Mouse (Mus musculus): ENCODE measurements around the gene Ghdc.

The Ghdc gene

DNA sequence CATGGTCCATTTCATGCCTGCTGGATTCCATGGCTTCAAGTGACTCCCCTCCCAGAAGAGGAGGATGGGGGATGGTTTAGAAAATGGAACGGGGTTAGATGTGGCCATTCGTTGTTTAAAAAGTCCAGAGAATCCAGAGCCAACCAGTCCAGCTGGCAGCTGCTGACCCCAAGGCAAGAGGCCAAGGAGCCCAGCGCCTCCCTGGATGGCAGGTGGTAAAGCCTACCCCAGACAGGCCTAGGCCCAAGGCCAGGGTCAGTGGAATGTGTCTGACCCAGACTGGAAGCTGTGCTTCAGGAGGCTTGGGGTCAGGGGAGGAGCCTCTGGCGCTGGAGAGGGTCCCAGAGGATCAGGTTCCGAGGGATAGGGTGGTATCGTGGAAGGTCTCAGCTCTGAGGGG, 29.4 kb downstream of the Ghdc start:
- DNase-seq, result peak in 1 of 2 experiments; percentile 45

DNA sequence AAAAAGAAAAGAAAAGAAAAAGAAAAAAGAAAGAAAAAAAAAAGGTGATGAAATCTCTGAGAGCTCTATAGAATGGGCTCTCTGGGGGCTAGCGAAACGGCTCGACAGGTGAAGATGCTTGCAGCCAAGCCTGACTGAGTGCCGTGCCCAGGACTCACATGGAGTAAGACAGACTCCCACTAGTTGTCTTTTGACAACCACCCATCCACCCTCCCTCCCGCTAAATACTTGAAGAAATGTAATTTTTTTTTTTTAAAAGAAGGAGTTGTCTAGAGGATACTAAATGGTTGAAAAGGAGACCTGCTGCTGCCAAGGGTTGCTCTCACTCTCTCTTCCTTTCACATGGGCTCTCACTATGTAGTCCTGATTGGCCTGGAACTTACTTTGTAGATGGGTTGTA, 32.0 kb downstream of the Ghdc start:
- no peak for DNase-seq

DNA sequence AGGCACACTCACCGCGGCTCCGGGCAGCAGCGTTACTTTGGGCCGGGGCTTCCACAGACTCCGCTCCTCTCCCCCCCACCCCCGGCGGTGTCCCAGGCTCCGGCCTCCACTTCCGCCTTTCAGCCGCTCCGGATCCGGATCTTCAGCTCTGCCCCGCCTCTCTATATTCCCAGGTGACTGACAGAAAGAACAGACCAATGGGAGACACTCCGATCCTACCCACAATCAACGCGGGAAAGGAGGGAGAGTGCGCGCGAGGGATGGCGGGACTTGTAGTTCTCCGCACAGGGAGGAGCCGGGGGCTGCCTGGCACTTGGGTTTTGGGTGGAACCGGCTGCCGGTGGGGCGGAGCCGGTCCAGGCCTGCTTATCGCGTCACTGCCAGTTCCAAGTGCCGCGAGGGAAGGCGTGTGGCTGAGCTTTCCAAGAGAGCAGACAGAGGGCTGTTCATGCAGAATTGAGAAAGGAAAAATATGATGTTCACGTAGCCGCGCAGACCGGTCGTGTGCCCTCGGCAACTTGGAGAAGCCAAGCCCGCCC, 32.6 kb downstream of the Ghdc start, which contains the start of gene Rab5c:
Gene Rab5c, minus strand, starts transcription at position 150 of the 539 bp plus-strand sequence.
- peak; percentile 98 for DNase-seq

DNA sequence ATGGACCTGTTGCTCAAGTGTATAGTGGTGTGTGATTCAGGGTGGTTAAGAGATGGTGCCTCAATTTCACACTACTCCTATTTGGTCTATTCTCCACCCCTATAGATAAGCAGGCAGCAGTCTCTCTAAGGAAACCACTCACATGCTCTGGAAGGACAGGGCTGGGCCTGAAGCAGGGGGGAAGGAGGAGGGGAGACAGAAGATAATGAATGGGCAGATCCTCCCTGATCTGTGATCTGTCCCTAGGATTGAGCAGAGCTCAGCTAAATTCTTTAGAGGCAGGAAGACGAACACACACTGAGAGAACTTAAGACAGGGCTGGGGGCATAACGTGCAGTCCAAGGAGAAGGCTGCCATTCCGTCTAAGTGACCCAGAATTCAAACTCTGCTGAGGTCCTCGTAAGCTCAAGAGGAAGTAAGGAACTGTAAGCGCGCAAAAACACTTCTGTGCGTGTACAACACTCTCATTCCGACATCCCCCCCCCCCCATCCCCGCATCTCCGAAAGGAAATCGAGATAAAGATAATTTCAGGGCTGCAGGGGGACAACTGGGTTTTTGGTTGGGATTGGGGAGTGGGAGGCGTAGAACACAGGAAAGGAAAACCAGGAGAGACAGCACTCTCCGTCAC, 33.5 kb downstream of the Ghdc start:
- no peak for DNase-seq

DNA sequence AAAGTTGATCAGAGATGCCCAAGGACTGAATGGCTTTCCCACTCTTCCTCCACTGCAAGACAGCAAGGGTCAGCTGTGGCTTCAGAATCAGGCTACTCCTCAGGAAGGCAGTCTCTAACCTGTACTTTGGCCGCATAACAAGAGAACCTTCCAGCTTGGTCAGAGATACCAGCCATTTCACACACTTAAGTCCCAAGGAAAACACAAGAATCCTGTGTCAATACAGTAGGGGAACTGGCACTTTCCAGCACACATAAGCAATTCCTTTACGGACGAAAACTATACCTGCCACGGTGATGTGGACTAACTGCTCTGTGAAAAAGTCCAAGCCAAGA, 34.0 kb downstream of the Ghdc start:
- no peak for DNase-seq

DNA sequence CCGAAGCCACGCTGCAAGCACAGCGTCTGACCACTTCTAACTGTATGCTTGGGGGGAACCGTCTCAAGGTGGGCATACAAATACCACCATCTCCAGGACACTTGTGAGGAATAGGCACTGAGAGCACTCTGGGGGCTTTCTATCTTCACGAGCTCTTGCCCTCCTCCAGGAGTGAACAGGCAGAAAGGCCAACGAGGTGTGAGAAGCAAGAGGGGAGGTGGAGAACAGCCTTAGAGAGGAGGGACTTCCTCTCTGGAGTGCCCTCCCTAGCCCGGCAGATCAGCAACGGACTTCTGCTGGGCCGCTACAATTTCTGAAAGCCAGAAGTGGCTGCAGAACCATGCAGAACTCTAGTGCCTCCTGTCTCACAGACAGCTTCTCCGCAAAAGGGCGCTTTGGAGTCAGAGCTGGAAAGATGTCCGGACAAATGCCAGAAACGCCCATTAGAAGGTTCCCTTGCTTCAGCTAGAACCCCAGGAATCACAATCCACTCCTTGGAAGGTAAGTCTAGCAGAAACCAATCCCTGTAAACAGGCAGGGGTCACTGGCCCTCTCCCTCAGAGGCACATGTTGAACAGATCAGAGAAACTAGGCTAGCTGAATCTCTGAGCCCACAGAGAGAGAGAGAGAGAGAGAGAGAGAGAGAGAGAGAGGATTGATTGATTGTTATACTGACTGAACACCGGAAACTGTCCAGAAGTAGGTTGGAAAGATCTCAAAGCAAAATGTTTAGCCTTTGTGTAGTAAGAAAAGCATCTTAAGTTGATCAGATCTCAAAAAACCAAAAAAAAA, 34.6 kb downstream of the Ghdc start:
- DNase-seq, result no peak

DNA sequence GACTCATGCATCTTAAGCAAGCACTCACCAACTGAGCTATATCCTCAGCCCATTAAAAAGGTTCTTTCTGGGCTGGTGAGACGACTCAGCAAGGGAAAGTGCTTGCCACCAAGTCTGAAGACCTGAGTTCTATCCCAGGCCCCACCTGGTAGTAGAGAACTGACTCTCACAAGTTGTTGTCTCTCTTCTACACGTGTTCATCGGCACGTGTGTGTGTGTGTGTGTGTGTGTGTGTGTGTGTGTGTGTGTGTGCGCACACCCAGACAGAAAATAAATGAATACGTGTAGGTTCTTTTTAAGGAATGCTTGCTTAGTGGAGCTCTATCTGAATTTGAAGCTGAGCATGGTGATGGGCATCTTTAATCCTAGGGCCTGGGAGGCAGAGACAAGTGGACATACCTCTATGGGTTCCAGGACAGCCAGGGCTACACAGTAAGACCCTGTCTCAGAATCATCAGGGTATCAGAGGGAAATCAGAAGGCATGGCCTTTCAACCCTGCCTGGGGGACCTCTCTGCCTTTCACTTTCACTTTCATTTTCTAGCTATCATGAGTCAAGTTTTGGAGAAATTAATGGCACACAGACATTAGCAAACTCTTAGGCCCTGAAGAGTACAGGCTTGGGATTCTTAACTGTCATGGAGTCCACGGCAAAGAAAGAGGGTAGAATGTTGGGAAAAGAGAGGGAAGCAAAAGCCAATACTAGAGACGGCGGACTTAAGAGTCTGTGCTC, 35.5 kb downstream of the Ghdc start:
- DNase-seq, result no peak

DNA sequence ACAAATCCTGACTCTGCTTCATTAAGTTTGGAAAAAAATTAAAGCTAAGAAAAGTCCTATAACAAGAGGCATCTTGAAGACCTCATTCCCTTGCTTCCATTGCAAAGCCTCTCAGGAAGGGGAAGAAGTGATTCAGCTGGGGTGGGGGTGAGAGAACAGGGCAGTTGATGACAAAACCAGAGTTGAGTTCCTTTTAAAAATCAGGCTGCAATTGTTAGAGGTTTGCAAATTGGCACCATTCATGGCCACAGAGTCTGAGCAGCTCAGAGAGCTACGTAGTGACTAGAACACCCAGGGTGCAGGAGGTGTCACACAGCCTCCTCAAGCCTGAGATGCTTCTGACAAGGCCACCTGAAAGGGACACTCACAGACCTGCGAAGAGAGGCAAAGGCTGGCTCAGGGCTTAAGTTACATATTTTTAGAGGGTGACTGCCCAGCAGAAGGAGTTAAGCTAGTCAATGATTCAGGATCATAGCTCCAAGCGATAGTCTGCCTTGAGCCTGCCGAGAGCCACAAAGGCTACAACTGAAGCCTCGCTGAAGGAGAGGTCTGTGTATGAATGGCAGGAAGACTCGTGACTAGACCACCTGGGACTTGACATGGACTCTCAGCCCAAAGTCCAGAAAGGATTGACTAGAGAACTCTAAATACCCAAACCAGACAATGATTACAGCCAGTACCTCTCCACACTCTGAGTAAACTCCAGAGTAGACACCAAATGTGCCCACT, 40.1 kb downstream of the Ghdc start:
- DNase-seq, result no peak

DNA sequence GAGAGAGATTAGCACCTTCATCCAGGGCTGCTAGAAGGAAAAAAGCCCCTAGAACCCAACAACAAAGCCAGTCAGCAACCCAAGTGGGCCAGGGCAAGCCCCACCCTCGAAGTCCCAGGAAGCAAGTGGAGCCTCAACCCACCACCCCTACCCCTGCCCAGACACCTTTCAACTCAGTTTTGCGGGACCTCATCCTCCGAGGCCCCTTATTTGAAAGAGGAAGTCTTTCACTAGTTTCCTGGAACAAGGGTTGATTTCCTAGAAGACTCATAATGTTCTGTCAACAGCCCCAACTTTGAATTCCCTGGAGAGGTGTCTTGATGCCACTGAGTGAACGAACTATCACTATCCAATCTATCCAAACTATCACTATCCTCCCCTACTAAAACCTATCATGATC, 40.8 kb downstream of the Ghdc start:
- no peak for DNase-seq

DNA sequence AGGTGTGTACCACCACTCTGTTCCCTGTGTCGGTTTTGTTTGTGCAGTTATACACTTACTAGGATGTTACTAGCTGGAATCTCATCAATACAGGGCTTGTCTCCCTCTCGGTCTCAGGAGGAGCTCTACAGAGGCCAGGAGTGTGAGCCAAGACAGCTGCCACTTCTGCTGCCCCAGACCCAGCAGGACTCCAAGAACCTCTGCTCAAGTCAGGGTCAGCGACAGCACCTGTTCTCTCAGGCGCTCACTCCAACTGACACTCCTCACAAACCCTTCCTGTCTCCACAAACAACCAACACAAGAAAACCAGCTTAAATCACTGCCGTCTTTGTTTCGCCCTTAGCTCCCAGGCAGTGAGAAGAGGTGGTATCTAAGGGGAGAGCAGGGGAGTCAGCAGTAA, 42.2 kb downstream of the Ghdc start:
- no peak for DNase-seq

DNA sequence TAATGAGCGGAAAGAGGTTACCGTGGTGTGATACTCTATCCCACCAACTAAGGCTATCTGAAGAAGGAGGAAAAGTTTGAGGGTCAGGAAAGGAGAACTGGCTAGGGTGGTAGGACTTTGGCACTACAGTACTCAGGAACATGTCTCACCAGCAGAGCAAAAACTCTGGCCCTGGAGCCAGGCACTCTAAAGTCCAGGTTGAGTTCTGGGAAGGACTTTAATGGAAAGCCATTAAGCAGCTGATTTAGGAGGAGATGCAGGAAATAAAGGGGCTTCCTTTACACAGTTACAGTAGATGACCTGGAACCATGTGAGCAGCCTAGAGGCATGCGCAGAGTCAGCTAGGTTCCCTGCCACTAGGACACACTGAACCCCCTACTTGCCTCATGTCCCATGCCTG, 43.6 kb downstream of the Ghdc start:
- no peak for DNase-seq

DNA sequence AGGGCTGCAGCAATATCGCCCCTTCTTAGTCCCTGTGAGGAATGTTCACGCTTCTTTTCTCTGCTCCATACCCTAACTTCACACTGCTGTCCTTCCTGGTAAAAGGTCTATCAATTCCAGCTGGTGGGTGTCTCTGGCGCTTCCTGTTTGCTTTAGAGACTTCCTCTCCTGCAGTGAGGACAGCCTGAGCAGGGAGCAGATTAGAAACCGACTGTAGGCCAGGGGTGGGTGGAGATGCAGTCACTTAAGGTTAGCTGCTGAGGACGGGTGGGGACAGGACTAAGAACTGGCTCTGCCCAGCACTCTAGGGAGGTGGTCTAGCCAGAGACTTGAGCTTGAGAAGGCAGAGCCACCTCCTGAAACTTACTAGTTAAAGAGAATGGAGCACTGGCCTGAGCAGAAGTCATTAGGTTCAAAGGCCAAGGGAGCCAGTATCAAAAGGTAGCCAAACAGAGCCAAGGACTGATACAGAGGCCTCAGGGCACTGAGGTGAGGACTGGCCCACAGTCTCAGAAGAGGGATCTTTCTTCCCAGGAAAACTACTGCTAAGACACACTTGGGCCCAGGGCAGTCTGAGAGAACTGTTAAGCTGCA, 45.7 kb downstream of the Ghdc start:
- no peak for DNase-seq

DNA sequence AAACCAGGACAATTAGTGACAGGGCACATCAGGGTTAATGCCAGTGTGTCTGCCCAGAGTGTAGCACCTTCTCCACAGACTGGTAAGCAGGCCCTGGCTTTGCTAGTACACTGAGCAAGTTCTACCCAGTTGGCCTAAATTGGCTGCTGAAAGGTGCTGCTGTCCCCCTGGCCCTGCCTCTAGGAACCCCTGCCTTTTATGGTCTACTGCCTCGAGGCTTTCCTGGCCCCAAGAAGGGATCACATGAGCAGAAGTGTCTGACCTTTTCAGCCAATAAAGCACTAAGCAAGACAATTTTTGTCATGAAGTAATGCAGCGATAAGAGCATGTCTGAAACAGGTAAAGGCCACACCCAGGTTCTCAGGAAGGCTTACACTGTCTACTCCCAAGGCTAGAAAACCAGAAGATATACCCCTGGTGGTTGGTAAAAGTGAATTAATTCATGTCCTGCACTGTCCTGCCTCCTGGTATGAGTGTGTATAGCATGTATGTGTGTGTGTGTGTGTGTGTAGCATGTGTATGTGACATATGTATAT, 48.2 kb downstream of the Ghdc start:
- DNase-seq, result no peak

DNA sequence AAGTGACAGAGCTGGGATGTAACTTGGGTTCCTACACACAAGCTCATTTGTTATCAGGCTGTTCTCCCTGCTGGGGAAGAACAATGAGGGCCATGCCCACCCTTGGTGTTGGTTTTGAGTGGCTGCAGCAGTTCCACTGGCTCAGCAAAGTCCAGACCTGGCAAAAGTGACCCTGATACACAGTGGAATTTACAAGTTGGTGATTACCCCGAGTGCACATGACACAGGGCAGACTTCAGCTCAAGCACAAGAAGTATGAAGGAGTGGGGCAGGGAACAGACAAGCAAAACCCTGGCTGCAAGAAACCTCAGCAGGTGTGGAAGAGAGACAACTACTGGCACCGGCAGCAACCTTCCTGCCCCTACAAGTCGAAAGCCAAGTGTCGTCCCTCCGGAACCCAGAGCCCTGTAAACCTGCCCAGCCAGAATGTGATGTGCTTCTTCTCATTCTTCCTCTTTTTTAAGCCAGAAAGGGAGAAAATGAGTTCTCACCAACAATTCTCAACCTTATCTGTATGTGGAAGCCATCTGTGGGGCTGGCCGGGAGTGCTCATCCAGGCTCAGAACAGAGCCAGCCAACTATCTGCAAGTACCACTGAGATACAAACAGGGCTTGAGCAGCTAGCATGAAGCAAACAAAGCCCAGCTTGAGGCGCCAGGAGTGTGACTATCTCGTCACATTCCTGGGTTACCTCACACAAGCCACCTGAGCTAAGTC, 48.8 kb downstream of the Ghdc start:
- DNase-seq, result no peak

DNA sequence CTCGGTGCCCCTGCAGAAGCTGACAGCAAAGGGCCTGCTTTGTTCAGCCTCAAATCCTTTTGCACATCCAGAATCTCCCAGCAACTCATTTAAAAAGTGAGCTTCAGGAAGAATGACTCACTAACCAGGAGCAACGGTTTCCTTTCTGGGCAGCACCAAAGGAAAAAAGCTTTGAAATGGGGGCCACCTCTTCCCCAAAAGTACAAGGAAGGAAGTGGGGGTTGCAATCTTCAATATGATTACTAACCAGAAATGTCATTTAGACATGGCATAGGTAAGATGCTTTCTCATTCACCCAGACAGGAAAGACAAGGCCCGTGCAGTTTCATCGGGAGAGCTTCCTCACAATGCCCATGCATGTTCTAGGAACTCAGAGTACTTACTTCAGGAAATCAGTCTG, 49.5 kb downstream of the Ghdc start:
- DNase-seq, result no peak

DNA sequence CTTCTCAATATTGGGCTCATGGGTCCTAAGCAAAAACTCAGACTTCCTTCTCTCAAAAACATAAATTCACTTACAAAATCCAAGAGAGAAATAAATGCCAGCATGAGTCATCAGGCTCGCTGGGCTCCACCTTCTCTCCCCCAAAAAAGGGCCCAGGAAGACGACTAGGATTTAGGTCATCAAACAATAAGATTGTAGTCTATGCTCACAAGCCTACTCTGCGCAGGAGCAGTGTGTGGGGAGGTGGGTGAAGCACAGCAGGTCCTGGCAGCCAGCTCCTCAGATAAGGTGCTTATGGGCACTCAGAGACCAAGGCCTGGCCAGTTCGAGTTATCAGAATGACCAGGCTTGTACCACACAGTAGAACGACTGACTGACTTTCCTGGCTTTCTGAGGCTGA, 50.4 kb downstream of the Ghdc start:
- DNase-seq, result no peak

DNA sequence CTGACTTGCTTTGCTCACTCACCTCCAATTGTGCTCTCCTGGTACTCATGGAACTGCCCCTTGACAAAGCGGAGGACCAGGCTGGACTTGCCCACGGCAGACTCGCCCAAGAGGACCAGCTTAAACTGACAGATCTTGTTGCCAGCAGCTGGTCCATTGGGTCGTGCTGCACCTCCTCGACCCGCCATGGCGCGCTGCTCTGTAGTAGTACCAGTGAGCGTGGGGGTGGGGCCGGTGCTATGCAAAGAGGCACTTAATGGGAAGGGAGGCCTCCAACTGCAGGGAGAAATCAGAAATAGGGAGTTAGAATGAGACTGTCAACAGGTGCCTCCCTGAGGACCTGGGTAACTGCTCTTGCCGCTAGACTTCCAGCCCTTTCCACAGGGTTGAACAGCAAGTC, 50.9 kb downstream of the Ghdc start:
- DNase-seq, result no peak

DNA sequence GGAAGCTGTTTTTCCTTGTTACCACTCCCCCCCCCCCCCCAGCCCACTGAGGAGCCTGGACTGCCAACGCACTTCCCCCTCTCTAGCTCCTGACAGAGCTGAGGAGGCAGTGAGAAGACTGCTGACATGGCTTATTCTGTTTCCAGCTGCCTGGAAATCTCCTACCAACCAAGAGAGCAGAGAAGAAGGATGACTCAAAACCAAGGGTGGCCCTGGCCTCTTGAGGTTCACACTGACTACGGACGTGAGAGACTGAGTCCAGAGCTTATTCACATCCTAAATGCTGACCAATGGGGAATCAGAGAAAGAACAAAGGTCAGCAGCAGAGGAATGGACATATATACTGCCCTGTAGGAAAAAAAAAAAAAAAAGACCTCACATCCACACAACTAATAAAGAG, 51.4 kb downstream of the Ghdc start:
- no peak for DNase-seq

DNA sequence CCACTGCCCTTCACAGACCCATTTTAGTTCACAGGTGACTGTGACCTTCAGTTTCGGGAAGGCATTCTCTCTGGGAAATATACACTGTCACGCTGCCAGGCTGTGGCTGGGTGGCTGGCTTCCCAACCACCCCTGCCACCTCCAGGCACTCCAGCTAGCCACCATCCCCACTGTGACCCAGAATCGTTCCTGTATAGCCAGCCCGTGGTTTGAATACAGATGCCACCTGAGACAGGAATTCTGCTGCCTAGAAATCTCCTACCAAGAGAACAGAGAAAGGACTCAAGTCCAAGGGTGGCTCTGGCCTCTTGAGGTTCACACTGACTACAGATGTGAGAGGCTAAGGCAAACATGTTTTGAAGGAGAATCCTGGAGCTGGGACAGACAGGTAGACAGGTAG, 51.9 kb downstream of the Ghdc start:
- no peak for DNase-seq

DNA sequence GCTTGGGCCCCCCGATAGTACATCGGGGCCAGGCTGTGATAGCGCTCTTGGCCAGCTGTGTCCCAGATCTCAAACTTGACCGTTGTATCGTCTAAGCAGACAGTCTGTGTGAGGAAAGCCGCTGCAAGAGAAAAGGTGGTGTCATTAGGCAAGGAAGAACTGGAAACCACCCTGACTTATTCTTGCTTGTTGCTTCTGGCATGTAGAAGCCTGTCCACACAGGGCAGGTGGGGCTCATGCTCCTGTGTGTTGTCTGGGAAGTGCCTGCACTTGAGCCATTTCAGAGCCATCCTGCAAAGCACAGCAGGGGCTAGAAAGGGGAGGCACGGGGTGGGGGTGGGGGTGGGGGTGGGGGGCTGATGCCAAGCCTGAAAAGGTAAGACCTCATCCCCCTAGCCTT, 52.3 kb downstream of the Ghdc start:
- DNase-seq, result no peak

DNA sequence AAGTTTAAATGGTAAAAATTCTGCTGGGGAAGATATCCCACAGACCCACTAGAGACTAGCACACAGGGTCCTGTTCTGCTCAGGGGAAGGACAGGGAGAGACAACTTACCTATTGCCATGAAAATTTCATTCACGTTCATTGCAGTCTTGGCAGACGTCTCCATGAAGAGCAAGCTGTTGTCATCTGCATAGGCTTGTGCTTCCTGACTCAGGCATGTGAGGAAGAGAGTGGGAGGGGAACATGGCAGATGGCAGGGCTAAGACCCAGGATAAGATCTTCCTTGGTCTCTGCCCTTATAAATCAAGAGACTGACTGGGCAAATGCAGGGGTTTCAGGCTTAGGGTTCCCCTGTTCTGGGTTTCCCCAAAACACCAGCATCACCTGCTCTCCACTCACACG, 54.1 kb downstream of the Ghdc start:
- no peak for DNase-seq
